Mouse (Mus musculus): ENCODE data around the gene Olfr667.
"Not testable (repeated sequence)": the region's sequence is repeated elsewhere in the genome, so short reads cannot be mapped to it uniquely, and the experiment has no call there.

Olfr667 gene

DNA sequence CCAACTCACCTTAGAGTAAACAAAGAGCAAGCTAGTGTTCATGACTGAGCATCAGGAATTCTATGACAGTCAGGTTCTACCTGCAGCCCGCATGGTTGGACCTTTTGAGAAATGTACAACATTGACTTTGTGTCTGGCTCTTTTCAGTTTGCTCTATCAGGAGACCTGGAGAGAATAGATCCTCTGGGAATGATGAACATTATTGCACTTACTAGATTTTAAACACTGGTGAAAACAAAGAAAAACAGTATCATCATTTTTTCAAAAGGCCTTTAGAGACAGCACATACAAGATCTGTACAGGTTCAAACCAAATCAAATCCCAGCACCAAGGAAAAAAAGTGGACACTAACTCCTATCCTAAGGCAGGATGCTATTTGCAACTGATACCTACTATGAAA lies at the start of gene Olfr667:
TSS of gene Olfr667 (minus strand) at position 101 of the 400 bp plus-strand sequence.
- in situ Hi-C loops (cut with MboI, MseI), result no loop called here

DNA sequence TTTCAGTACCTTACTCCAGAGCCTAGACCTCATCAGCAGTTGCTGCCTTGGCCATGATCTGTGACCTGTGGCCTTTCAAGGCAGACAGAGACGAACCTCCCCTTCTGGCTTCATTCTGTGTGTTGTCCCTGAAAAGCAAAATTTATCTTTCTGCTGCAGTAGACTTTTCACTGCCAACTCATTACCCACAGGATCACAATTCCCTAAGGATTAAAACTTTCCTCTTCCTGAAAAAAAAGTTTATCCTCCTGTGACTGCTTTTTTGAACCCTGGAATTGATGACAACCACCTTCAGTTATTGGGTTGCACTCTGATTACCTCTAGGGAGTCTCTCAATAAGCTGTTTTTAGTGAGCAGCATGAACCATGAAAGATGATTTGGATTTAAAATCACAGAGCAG lies 41.2 kb upstream of the Olfr667 start, which contains the start of gene Olfr670:
TSS of gene Olfr670 (minus strand) at position 101 of the 400 bp plus-strand sequence.
- in situ Hi-C loops (cut with MboI, MseI), result no loop called here

DNA sequence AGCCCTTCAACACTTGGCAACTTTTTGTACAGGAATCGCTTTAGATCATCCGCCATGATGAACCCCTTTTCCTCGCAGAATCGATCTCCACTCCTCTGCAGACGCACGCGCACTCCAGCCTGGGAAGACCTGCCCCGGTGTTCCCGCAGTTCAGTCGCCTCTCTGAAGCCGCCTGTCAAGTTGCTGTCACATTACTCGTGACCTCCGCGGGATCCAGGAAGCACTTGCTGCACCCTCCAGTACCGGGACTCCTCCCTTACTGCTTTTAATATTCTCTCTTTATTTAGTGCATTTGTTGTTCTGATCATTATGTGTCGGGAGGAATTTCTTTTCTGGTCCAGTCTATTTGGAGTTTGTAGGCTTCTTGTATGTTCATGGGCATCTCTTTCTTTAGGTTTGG lies 29.0 kb upstream of the Olfr667 start:
- in situ Hi-C loops (cut with MboI, MseI), result not testable (repeated sequence)

DNA sequence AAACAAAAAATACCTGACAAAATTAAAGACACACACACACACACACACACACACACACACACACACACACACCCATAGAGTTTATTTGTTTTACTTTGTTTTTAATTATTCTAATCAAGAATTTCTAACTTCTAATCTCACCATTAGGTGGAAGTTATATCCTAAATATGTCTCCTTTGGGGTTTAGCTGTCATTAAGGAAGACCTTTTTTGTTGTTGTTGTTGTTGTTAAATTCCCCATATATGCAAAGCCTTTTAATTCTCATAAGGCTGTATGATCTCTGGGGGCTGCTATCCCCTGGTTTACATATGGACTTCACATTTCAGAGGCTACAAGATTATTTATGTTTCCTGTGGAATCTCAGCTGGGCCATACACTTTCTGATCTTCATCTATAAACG lies 12.7 kb upstream of the Olfr667 start, which contains the start of gene Olfr669:
TSS of gene Olfr669 (plus strand) at position 301 of the 400 bp plus-strand sequence.
- in situ Hi-C loops (cut with MboI, MseI), result no loop called here

DNA sequence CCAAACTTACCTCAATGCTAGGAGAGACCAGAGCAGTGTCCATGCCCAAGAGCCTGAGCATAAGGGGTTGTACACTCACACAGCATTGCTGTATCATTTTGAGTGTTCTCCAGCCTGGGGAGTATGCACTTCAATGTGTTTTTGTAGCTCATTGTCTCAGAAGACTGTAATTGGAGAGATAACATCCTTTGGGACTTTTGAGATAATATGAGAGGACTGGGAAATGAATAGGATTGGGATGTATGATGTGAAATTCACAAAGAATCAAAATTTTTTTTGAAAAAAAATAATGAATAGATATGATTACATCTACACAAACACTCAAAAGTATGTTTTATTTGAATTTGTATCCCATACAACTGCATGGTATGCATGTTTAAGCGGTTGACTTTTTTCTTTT lies 6.7 kb upstream of the Olfr667 start, which contains the start of gene Olfr668:
TSS of gene Olfr668 (minus strand) at position 101 of the 400 bp plus-strand sequence.
- in situ Hi-C loops (cut with MboI, MseI), result no loop called here

DNA sequence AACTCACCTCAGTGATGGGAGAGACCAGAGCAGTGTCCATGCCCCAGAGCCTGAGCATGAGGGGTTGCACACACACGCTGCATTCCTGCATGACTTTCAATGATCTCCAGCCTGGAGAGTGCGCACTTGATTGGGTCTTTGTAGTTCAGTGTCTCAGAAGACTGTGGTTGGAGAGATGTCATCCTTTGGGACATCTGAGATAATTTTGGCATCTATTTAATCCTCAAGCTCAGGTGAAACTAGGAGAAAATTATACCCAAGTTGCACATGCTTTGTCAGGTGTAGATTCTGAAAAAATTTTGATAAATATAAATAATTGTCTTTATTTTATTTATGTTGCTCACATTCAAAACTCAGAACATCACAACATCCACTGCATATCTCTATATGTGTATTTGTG lies 25.4 kb downstream of the Olfr667 start, which contains the start of gene Olfr666:
TSS of gene Olfr666 (minus strand) at position 101 of the 400 bp plus-strand sequence.
- in situ Hi-C loops (cut with MboI, MseI), result no loop called here

DNA sequence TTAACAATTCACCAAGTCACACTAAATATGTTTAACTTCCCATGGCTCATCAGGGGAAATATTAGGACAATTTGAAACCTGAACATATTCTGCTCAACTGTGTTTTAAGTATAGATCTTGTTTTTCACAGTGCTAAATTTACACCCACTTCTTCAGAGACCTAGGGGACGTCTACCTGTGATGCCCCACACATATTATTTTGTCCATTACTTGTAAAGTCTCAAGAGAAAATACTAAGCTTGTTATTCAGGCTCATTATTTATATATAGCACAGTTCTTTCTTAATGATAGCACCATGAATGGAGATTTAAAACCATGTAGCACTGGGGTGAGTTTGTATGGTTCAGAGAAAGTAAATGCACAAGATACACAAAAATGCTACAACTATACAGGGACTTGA lies 43.6 kb downstream of the Olfr667 start, which contains the start of gene Olfr665:
TSS of gene Olfr665 (plus strand) at position 301 of the 400 bp plus-strand sequence.
- in situ Hi-C loops (cut with MboI, MseI), result no loop called here

All from T-helper 2 cell (primary cell).